16 mouse cellular contexts compared by ENCODE assay signal in the genomic region with DNA sequence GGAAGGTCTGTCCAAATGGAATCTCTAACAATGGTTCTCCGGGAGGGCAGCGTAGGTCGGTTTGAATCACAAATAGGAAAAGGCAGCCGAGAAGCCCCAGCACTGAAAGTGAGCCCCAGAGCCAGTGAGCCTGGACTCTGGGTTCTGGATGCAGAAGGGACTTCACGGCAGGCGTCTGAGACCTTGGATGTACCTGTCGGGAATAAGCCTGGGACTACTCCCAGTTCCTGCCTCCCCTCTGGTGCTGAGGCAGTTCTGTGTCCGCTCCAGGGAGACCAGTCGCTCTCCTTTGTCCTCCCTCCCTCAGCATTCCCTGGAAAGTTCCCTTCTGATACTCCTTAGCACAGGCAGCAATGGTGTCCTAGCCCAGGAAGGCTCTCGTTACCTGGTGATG. TPM values are rescaled to one million over a fixed set of nuclear protein-coding genes. Genes with fewer than 3 reads are reported as not detected.
A peak's percentile ranks its signal among the peaks of the same experiment; 100 is the strongest.
DNase-seq lines count a peak whose midpoint lies in the region; ATAC-seq and TF ChIP-seq lines count a peak whose summit lies in the region.
"Had no signal": no experiment of that assay in that cellular context is flagged by ENCODE, and none has a peak within 500 bp of the region (broad histone marks: within the 10 kb centered on the region; RNA-seq: fewer than 3 reads in every experiment).

No protein-coding gene starts in this region.

- TF ChIP-seq CTCF in G1E (IDR thresholded peaks at IDR 0.05; ENCODE audit: low read depth, low read length): no peak

- no peak for DNase-seq in heart, postnatal 25 days (ENCODE audit: low spot score)
- no peak for DNase-seq in G1E (ENCODE audit: low spot score)
- DNase-seq in frontal cortex, postnatal 14 days (ENCODE audit: low spot score in 2 of 2): no peak
- DNase-seq in embryo, embryonic 9.5 days (ENCODE audit: extremely low spot score): no peak
- DNase-seq: cerebellum, adult 18-20 months; gastrocnemius, postnatal 25 days; heart, postnatal 10 days; kidney, adult 2 months; lung, adult 2 months; thymus, postnatal 36 days had no signal

- peak overlapping the region; percentile 34; the same call in 1 of the 2 replicates for H3K4me2 ChIP-seq in heart, embryonic 11.5 days
- H3K4me2 ChIP-seq in hindbrain, embryonic 12.5 days (replicated peaks): peak overlapping the region; percentile 22
- H3K4me2 ChIP-seq in midbrain, embryonic 12.5 days (replicated peaks): peak overlapping the region; percentile 31
- no peak overlapping the region for H3K4me2 ChIP-seq in kidney, embryonic 16.5 days (replicated peaks; ENCODE audit: low read depth, low read length)

- peaks cover 22% of the 10 kb centered on the region for H3K27me3 ChIP-seq in heart, embryonic 11.5 days (ENCODE audit: control insufficient read depth, insufficient read depth, low read length)
- H3K27me3 ChIP-seq in G1E (ENCODE audit: insufficient read depth, low read length): peaks cover 21% of the 10 kb centered on the region
- peaks cover 19% of the 10 kb centered on the region for H3K27me3 ChIP-seq in hindbrain, embryonic 12.5 days
- H3K27me3 ChIP-seq in midbrain, embryonic 12.5 days: peaks cover 40% of the 10 kb centered on the region
- peaks cover 22% of the 10 kb centered on the region for H3K27me3 ChIP-seq in kidney, embryonic 16.5 days (ENCODE audit: insufficient read depth, low read length)

- H3K27ac ChIP-seq in heart, embryonic 11.5 days (ENCODE audit: low read depth, low read length): no peak overlapping the region
- H3K27ac ChIP-seq in hindbrain, embryonic 12.5 days: peak overlapping the region; percentile 60
- peak overlapping the region; percentile 78 for H3K27ac ChIP-seq in midbrain, embryonic 12.5 days (replicated peaks)
- H3K27ac ChIP-seq in kidney, embryonic 16.5 days (ENCODE audit: low read length): no peak overlapping the region
- H3K27ac ChIP-seq: left cerebral cortex, adult 2 months had no signal

- ATAC-seq in heart, embryonic 11.5 days (replicated peaks; ENCODE audit: insufficient number of reproducible peaks, low FRiP score, low TSS enrichment): no peak
- ATAC-seq in G1E (ENCODE audit: extremely low read depth, insufficient number of reproducible peaks, low FRiP score, poor library complexity, severe bottlenecking): no peak
- ATAC-seq in hindbrain, embryonic 12.5 days (ENCODE audit: low FRiP score): 0 out of 2 replicates have a peak, but pooled peaks have one; percentile 9
- ATAC-seq in midbrain, embryonic 12.5 days (ENCODE audit: low FRiP score, low read depth): 0 out of 2 replicates have a peak, but pooled peaks have one; percentile 28
- no peak for ATAC-seq in kidney, embryonic 16.5 days (ENCODE audit: low FRiP score, low TSS enrichment)
- ATAC-seq: activated CD4-positive, CD25-positive, alpha-beta regulatory T cell, adult 4 months had no signal

- H3K36me3 ChIP-seq in heart, embryonic 11.5 days (ENCODE audit: control insufficient read depth, insufficient read depth, low read length): no peaks in the 10 kb centered on the region
- no peaks in the 10 kb centered on the region for H3K36me3 ChIP-seq in G1E (replicated peaks)
- no peaks in the 10 kb centered on the region for H3K36me3 ChIP-seq in hindbrain, embryonic 12.5 days
- no peaks in the 10 kb centered on the region for H3K36me3 ChIP-seq in midbrain, embryonic 12.5 days
- H3K36me3 ChIP-seq in kidney, embryonic 16.5 days (ENCODE audit: insufficient read depth, low read length): no peaks in the 10 kb centered on the region

- no peak overlapping the region for H3K4me3 ChIP-seq in heart, embryonic 11.5 days (ENCODE audit: low read depth, low read length)
- H3K4me3 ChIP-seq in G1E (ENCODE audit: low read depth, low read length): peak overlapping the region; percentile 57; the same call in 1 of the 2 replicates
- H3K4me3 ChIP-seq in hindbrain, embryonic 12.5 days: no peak overlapping the region
- no peak overlapping the region for H3K4me3 ChIP-seq in midbrain, embryonic 12.5 days
- H3K4me3 ChIP-seq in kidney, embryonic 16.5 days (ENCODE audit: low read length): no peak overlapping the region
- H3K4me3 ChIP-seq: left cerebral cortex, adult 2 months had no signal

- no peaks in the 10 kb centered on the region for H3K9me3 ChIP-seq in heart, embryonic 11.5 days (replicated peaks; ENCODE audit: control insufficient read depth, low read length)
- H3K9me3 ChIP-seq in G1E (replicated peaks): no peaks in the 10 kb centered on the region
- H3K9me3 ChIP-seq in hindbrain, embryonic 12.5 days (replicated peaks): no peaks in the 10 kb centered on the region
- H3K9me3 ChIP-seq in midbrain, embryonic 12.5 days: no peaks in the 10 kb centered on the region
- H3K9me3 ChIP-seq in kidney, embryonic 16.5 days (ENCODE audit: low read length): no peaks in the 10 kb centered on the region

- 19% methylated on average over 10 of the region's 10 CpGs for WGBS in heart, embryonic 11.5 days (ENCODE audit: insufficient replicate concordance)
- 19% methylated on average over 10 of the region's 10 CpGs for WGBS in hindbrain, embryonic 12.5 days
- 14% methylated on average over 10 of the region's 10 CpGs for WGBS in midbrain, embryonic 12.5 days
- 36% methylated on average over 10 of the region's 10 CpGs for WGBS in kidney, embryonic 16.5 days

- H3K4me1 ChIP-seq in heart, embryonic 11.5 days (ENCODE audit: control insufficient read depth, insufficient read depth, low read length): 0 out of 2 replicates have a peak, but pooled peaks cover 7% of the 10 kb centered on the region
- peaks cover 53% of the 10 kb centered on the region for H3K4me1 ChIP-seq in G1E (ENCODE audit: insufficient read depth, low read depth, low read length)
- H3K4me1 ChIP-seq in hindbrain, embryonic 12.5 days: peaks cover 13% of the 10 kb centered on the region; the same call in 1 of the 2 replicates
- peaks cover 11% of the 10 kb centered on the region for H3K4me1 ChIP-seq in midbrain, embryonic 12.5 days
- H3K4me1 ChIP-seq in kidney, embryonic 16.5 days (ENCODE audit: insufficient read depth, low read length): no peaks in the 10 kb centered on the region

- no peak overlapping the region for H3K9ac ChIP-seq in heart, embryonic 11.5 days (ENCODE audit: low read depth, low read length)
- H3K9ac ChIP-seq in hindbrain, embryonic 12.5 days: 0 out of 2 replicates have a peak overlapping the region, but pooled peaks have one; percentile 23
- H3K9ac ChIP-seq in midbrain, embryonic 12.5 days (replicated peaks): no peak overlapping the region
- no peak overlapping the region for H3K9ac ChIP-seq in kidney, embryonic 16.5 days (replicated peaks; ENCODE audit: low read length)

- intact Hi-C loops in heart, postnatal 25 days (cut with DNase I): no loop called here

RNA-seq across cellular contexts. Expression of a gene that starts 26.7 kb away (rescaled TPM):
- polyA plus RNA-seq in heart, embryonic 11.5 days (2014; fragmentation: Nextera tagmentation; extraction: Ambion mirVana): 165 and 188 TPM in 2 replicates
- 10 to 100 TPM; 49.4 to 53.6 TPM for total RNA-seq in heart, postnatal 25 days (2021)
- total RNA-seq in G1E (2014; fragmentation: Nextera tagmentation) (182 and 243 TPM in 2 replicates), G1E (2017) (86.0 and 93.2 TPM in 2 replicates)
- polyA plus RNA-seq in G1E (2012): 62.3 and 76.1 TPM in 2 replicates
- 203 and 210 TPM in 2 replicates for polyA plus RNA-seq in hindbrain, embryonic 12.5 days (2016; fragmentation: Nextera tagmentation; extraction: Ambion mirVana)
- 195 and 202 TPM in 2 replicates for polyA plus RNA-seq in midbrain, embryonic 12.5 days (2016; fragmentation: Nextera tagmentation; extraction: Ambion mirVana)
- polyA plus RNA-seq in kidney, embryonic 16.5 days (2015; fragmentation: Nextera tagmentation; extraction: Ambion mirVana): 274 and 277 TPM in 2 replicates

Comparison
In these comparisons a context has a peak if more than half of its experiments do, and no peak if none do; other contexts are left out.
1. ATAC-seq: peak in hindbrain, embryonic 12.5 days (single experiment) and midbrain, embryonic 12.5 days (single experiment); none in heart, embryonic 11.5 days (single experiment), G1E (single experiment) and kidney, embryonic 16.5 days (single experiment).
2. H3K27ac ChIP-seq: peak in hindbrain, embryonic 12.5 days (single experiment) and midbrain, embryonic 12.5 days (single experiment); none in heart, embryonic 11.5 days (single experiment) and kidney, embryonic 16.5 days (single experiment).